Mouse (Mus musculus) embryonic fibroblast, embryonic 13.5 days (primary cell): ENCODE results near the gene Dclk3.

Experiments
- CTCF ChIP-seq: IDR thresholded peaks from 2 replicates; pipeline ENCODE4 v1.5.1; 2011; ENCODE audit warnings: mild to moderate bottlenecking, control low read depth, low read length, moderate library complexity, borderline replicate concordance; ENCODE audit not compliant: insufficient read depth
- POLR2A ChIP-seq: IDR thresholded peaks from 2 replicates; pipeline ENCODE4 v1.6.1; 2011; ENCODE audit warnings: low read depth, mild to moderate bottlenecking, control low read depth, low read length, moderate library complexity

DNA sequence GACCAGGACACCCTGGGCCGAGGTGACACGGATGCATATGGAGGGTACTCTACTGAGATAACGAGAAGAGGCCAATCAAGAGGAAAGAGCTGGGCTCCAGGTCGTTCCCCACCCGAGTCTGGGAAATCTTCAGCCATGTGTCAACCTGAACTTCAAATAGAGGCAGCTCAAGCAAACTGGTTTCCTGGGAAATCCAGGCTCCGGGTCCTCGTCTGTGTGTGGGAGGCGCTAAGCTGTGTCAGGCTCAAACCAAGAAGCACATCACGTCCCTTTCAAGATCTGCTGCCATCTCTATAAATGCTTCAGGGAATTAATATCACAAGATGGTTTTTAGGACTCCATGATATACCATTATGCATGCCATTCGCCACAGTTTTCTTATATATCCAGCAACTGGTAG is 30.5 kb upstream of the Dclk3 start:
- TF ChIP-seq CTCF (no peak), POLR2A (no peak)
